Mouse (Mus musculus) brain, embryonic 14.5 days (tissue): ENCODE measurements around the gene Nat8f1.

Experiments
- CTCF ChIP-seq: fragments of 200-500 bp; IDR thresholded peaks from 2 replicates; pipeline ENCODE4 v1.5.1; 2012; ENCODE audit warnings: inconsistent platforms, mild to moderate bottlenecking, moderate library complexity, borderline replicate concordance; ENCODE audit not compliant: insufficient read depth, insufficient read length; ENCODE audit errors: extremely low read depth
- POLR2A ChIP-seq: fragments of 200-500 bp; IDR thresholded peaks from 2 replicates; pipeline ENCODE4 v1.6.1; 2012; ENCODE audit warnings: mild to moderate bottlenecking, inconsistent platforms, borderline replicate concordance; ENCODE audit not compliant: poor library complexity, insufficient read depth, insufficient read length, severe bottlenecking; ENCODE audit errors: extremely low read depth

- no peak for TF ChIP-seq CTCF
- TF ChIP-seq POLR2A = no peak
These were observed 3.9 kb downstream of the Nat8f1 start, which contains the start of gene Tprkb for GRCm38 (mm10) chr6:85911587-85911986.
